Mouse (Mus musculus) bone marrow macrophage, adult 2 months (primary cell): Measurements from ENCODE around the gene Slc25a53.

ENCODE experiments used
- CTCF ChIP-seq: IDR thresholded peaks from 2 replicates; pipeline ENCODE4 v1.5.1; 2012; ENCODE audit warnings: low read depth, mild to moderate bottlenecking, low read length, moderate library complexity
- POLR2A ChIP-seq: IDR thresholded peaks from 2 replicates; pipeline ENCODE4 v1.6.1; 2012; ENCODE audit warnings: mild to moderate bottlenecking, low read depth, low read length, borderline replicate concordance

- TF ChIP-seq CTCF, result no peak
- TF ChIP-seq POLR2A, result no peak
These were observed 7.2 kb downstream of the Slc25a53 start for GRCm38 (mm10) chrX:137030916-137031315.
